In genomic region chr10:118011687-118012567, GRCm38 (mm10) we compare ENCODE assay signal across 10 mouse cellular contexts.
DNase-seq lines count a peak whose midpoint lies in the region; ATAC-seq and TF ChIP-seq lines count a peak whose summit lies in the region.
"Had no signal": no experiment of that assay in that cellular context is flagged by ENCODE, and none has a peak within 500 bp of the region (broad histone marks: within the 10 kb centered on the region; RNA-seq: fewer than 3 reads in every experiment).

No protein-coding gene starts in this region.

- H3K4me1 ChIP-seq in lung, adult 2 months (ENCODE audit: control insufficient read depth, insufficient read depth, low read length), result peaks cover 9% of the 10 kb centered on the region
- no peaks in the 10 kb centered on the region for H3K4me1 ChIP-seq in hindbrain, postnatal 0 days (ENCODE audit: insufficient read depth, low read length)

- no peak overlapping the region for H3K4me2 ChIP-seq in hindbrain, postnatal 0 days (ENCODE audit: low read depth, low read length)

- no peak overlapping the region for H3K9ac ChIP-seq in hindbrain, postnatal 0 days (replicated peaks; ENCODE audit: low read length)

- 0 out of 2 replicates have a peak, but pooled peaks have one; percentile 19 for ATAC-seq in neutrophil, adult 5-6 weeks (ENCODE audit: extremely low read depth, insufficient number of reproducible peaks, low FRiP score, poor library complexity, severe bottlenecking)
- no peak for ATAC-seq in hindbrain, postnatal 0 days
- ATAC-seq: activated CD4-positive, CD25-positive, alpha-beta regulatory T cell, adult 4 months had no signal

- WGBS in lung, adult 2 months, result 46% methylated on average over 10 of the region's 10 CpGs
- 78% methylated on average over 10 of the region's 10 CpGs for WGBS in hindbrain, postnatal 0 days

- TF ChIP-seq CTCF in lung, adult 2 months (IDR thresholded peaks at IDR 0.05; ENCODE audit: insufficient read depth, low read length), result no peak
- no peak for TF ChIP-seq CTCF in hindbrain, postnatal 0 days (IDR thresholded peaks at IDR 0.05; ENCODE audit: low read depth)

- TF ChIP-seq POLR2A in lung, adult 2 months (IDR thresholded peaks at IDR 0.05; ENCODE audit: borderline replicate concordance, extremely low read depth, low read depth, low read length), result no peak

- no peak overlapping the region for H3K4me3 ChIP-seq in lung, adult 2 months (replicated peaks; ENCODE audit: extremely low read depth, low read depth, low read length)
- H3K4me3 ChIP-seq in hindbrain, postnatal 0 days (ENCODE audit: low read length), result no peak overlapping the region
- H3K4me3 ChIP-seq: layer of hippocampus, adult 2 months had no signal

- H3K27ac ChIP-seq in hindbrain, postnatal 0 days, result no peak overlapping the region
- H3K27ac ChIP-seq: layer of hippocampus, adult 2 months had no signal

- peak; percentile 35 to 66 for DNase-seq in adrenal gland, adult (ENCODE audit: inconsistent age in 2 of 2, low spot score in 1 of 2)
- DNase-seq in adrenal gland, postnatal 4 days (ENCODE audit: low spot score in 2 of 2), result no peak
- peak; percentile 53 to 66 for DNase-seq in lung, adult 18-20 months
- DNase-seq in lung, adult 2 months, result no peak
- peak; percentile 54 for DNase-seq in kidney, postnatal 10 days
- DNase-seq in hindbrain, postnatal 0 days (ENCODE audit: low spot score), result no peak
- no peak for DNase-seq in right cerebral cortex, postnatal 36 days (ENCODE audit: low spot score in 2 of 2)

- H3K9me3 ChIP-seq in hindbrain, postnatal 0 days (ENCODE audit: low read length), result 0 out of 2 replicates have a peak, but pooled peaks cover 3% of the 10 kb centered on the region

- H3K36me3 ChIP-seq in hindbrain, postnatal 0 days (ENCODE audit: insufficient read depth, low read length), result no peaks in the 10 kb centered on the region

- H3K27me3 ChIP-seq in hindbrain, postnatal 0 days (ENCODE audit: insufficient read depth, low read length), result no peaks in the 10 kb centered on the region

Comparison
In these comparisons a context has a peak if more than half of its experiments do, and no peak if none do; other contexts are left out.
1. DNase-seq: peak in adrenal gland, adult (2 of 2), lung, adult 18-20 months (2 of 2) and kidney, postnatal 10 days (single experiment); none in adrenal gland, postnatal 4 days (0 of 2), lung, adult 2 months (single experiment), hindbrain, postnatal 0 days (single experiment) and right cerebral cortex, postnatal 36 days (0 of 2).